Mouse (Mus musculus) G1E (cell line): ENCODE results near the gene Rnf207.

Experiments used
- CTCF ChIP-seq: IDR thresholded peaks from 2 replicates; pipeline ENCODE4 v1.5.1; 2012; ENCODE audit warnings: low read depth, low read length, inconsistent platforms, mixed read lengths
- GATA1 ChIP-seq: IDR thresholded peaks from 2 replicates; pipeline ENCODE4 v1.6.1; 2012; ENCODE audit warnings: borderline replicate concordance, low read length, inconsistent platforms, mixed read lengths
- TAL1 ChIP-seq: conservative IDR thresholded peaks from 2 replicates; pipeline ENCODE4 v1.6.1; 2012; ENCODE audit warnings: low read depth, low read length, inconsistent platforms, mixed read lengths

- TF ChIP-seq TAL1 (no peak), CTCF (no peak), GATA1 (no peak)
Measured at GRCm38 (mm10) chr4:152349837-152350381, 31.1 kb upstream of the Rnf207 start.
